Mouse (Mus musculus) olfactory bulb, adult 2 months (tissue): Measurements from ENCODE around the gene Fnip2.

ENCODE experiments used
- CTCF ChIP-seq: fragments of 200-500 bp; IDR thresholded peaks from 2 replicates; pipeline ENCODE4 v1.5.1; 2012; ENCODE audit warnings: low read depth, mild to moderate bottlenecking, low read length, moderate library complexity; ENCODE audit not compliant: insufficient read depth
- POLR2A ChIP-seq: fragments of 200-500 bp; IDR thresholded peaks from 2 replicates; pipeline ENCODE4 v1.6.1; 2012; ENCODE audit warnings: mild to moderate bottlenecking, low read depth, low read length, moderate library complexity; ENCODE audit not compliant: insufficient read depth

- TF ChIP-seq POLR2A, result no peak
- no peak for TF ChIP-seq CTCF
Observed at GRCm38 (mm10) chr3:79548681-79549437, 18.7 kb downstream of the Fnip2 start.
